8 mouse cellular contexts compared by ENCODE assay signal in the genomic region with DNA sequence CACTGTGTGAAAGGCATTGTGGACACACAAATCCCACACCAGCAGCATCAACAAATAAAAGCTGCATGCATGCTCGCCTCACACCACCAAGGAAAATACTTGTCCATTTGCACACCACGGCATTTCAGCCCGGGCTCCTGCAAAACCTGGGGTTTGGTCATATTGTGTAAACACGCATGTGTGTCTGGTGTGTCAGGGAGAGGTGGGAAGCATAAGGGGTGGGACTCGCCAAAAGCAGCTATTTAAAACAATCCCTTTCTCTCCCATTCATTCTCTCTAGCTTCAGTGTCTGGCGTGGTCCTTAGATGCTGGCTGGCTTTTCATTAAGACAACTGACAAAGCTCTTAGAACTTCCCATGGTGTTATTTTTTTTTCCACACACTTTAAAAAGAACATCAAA. TPM values are rescaled to one million over a fixed set of nuclear protein-coding genes. Genes with fewer than 3 reads are reported as not detected.
DNase-seq lines count a peak whose midpoint lies in the region; ATAC-seq and TF ChIP-seq lines count a peak whose summit lies in the region.

No protein-coding gene starts in this region.

- H3K4me2 ChIP-seq in hindbrain, embryonic 13.5 days = peak overlapping the region; percentile 66
- H3K4me2 ChIP-seq in midbrain, embryonic 11.5 days = peak overlapping the region; percentile 64

- H3K27me3 ChIP-seq in hindbrain, embryonic 13.5 days = no peaks in the 10 kb centered on the region
- H3K27me3 ChIP-seq in midbrain, embryonic 11.5 days (ENCODE audit: control insufficient read depth, insufficient read depth, low read length) = no peaks in the 10 kb centered on the region

- peaks cover 3% of the 10 kb centered on the region; the same call in 1 of the 2 replicates for H3K36me3 ChIP-seq in hindbrain, embryonic 13.5 days
- no peaks in the 10 kb centered on the region for H3K36me3 ChIP-seq in midbrain, embryonic 11.5 days (ENCODE audit: control insufficient read depth, insufficient read depth, low read length)

- TF ChIP-seq CTCF in layer of hippocampus, adult 2 months (conservative IDR thresholded peaks at IDR 0.05) = no peak

- peaks cover 45% of the 10 kb centered on the region for H3K4me1 ChIP-seq in hindbrain, embryonic 13.5 days (replicated peaks)
- H3K4me1 ChIP-seq in midbrain, embryonic 11.5 days (ENCODE audit: control insufficient read depth, insufficient read depth, low read length) = peaks cover 12% of the 10 kb centered on the region; the same call in 1 of the 2 replicates

- 7% methylated on average over 6 of the region's 6 CpGs for WGBS in hindbrain, embryonic 13.5 days
- 3% methylated on average over 6 of the region's 6 CpGs for whole genome bisulfite sequencing in midbrain, embryonic 11.5 days

- H3K9ac ChIP-seq in hindbrain, embryonic 13.5 days = peak overlapping the region; percentile 99
- peak overlapping the region; percentile 94 for H3K9ac ChIP-seq in midbrain, embryonic 11.5 days (ENCODE audit: low read length)

- H3K9me3 ChIP-seq in hindbrain, embryonic 13.5 days = no peaks in the 10 kb centered on the region
- no peaks in the 10 kb centered on the region for H3K9me3 ChIP-seq in midbrain, embryonic 11.5 days (ENCODE audit: control insufficient read depth, low read length)

- H3K27ac ChIP-seq in layer of hippocampus, adult 2 months = peak overlapping the region; percentile 97; the same call in 1 of the 2 replicates
- peak overlapping the region; percentile 99 for H3K27ac ChIP-seq in hindbrain, embryonic 13.5 days
- H3K27ac ChIP-seq in midbrain, embryonic 11.5 days (ENCODE audit: low read depth, low read length) = no peak overlapping the region

- no peak; the same call in 1 of the 2 replicates for ATAC-seq in hindbrain, embryonic 13.5 days (ENCODE audit: low FRiP score)
- ATAC-seq in midbrain, embryonic 11.5 days (ENCODE audit: low FRiP score) = no peak

- no peak for DNase-seq in layer of hippocampus, adult 2 months (ENCODE audit: low spot score in 2 of 2)
- no peak for DNase-seq in layer of hippocampus, adult 8-10 months (ENCODE audit: low spot score in 2 of 2)
- peak; percentile 9 to 24 for DNase-seq in cerebellum, postnatal 14 days
- peak; percentile 90 for DNase-seq in midbrain, embryonic 11.5 days (ENCODE audit: low spot score, missing footprints)
- no peak for DNase-seq in thymus, adult 18-20 months
- no peak for DNase-seq in natural killer cell, adult 2 months (ENCODE audit: low spot score in 2 of 2)
- no peak for DNase-seq in layer of hippocampus, adult 11-12 months (ENCODE audit: low spot score)

- H3K4me3 ChIP-seq in layer of hippocampus, adult 2 months = peak overlapping the region; percentile 95
- H3K4me3 ChIP-seq in hindbrain, embryonic 13.5 days = peak overlapping the region; percentile 89
- peak overlapping the region; percentile 80 for H3K4me3 ChIP-seq in midbrain, embryonic 11.5 days (ENCODE audit: low read depth, low read length)

RNA-seq across cellular contexts. Expression of a gene that starts 1.4 kb away (rescaled TPM):
- total RNA-seq in layer of hippocampus, adult 2 months (2021) = 10 to 100 TPM; 29.0 to 33.2 TPM
- total RNA-seq in layer of hippocampus, adult 8-10 months (2022) = 10 to 100 TPM; 29.5 to 35.0 (median 31.3) TPM
- 108 and 110 TPM in 2 replicates for polyA plus RNA-seq in hindbrain, embryonic 13.5 days (2015; fragmentation: Nextera tagmentation; extraction: Ambion mirVana)
- polyA plus RNA-seq in midbrain, embryonic 11.5 days (2014; fragmentation: Nextera tagmentation; extraction: Ambion mirVana) = 73.7 and 83.0 TPM in 2 replicates

Comparison
In these comparisons a context has a peak if more than half of its experiments do, and no peak if none do; other contexts are left out.
1. DNase-seq: peak in cerebellum, postnatal 14 days (2 of 2) and midbrain, embryonic 11.5 days (single experiment); none in layer of hippocampus, adult 2 months (0 of 2), layer of hippocampus, adult 8-10 months (0 of 2), thymus, adult 18-20 months (0 of 2), natural killer cell, adult 2 months (0 of 2) and layer of hippocampus, adult 11-12 months (single experiment).
2. Peak in every context shown above with its lines, with median percentiles within 50 percentile points of each other: H3K4me3 ChIP-seq.